Comparison of ENCODE assay signal across 11 mouse cellular contexts in genomic region chr16:43465368-43465839, GRCm38 (mm10).
A peak's percentile ranks its signal among the peaks of the same experiment; 100 is the strongest.
DNase-seq lines count a peak whose midpoint lies in the region; ATAC-seq and TF ChIP-seq lines count a peak whose summit lies in the region.
"Had no signal": no experiment of that assay in that cellular context is flagged by ENCODE, and none has a peak within 500 bp of the region (broad histone marks: within the 10 kb centered on the region; RNA-seq: fewer than 3 reads in every experiment).

No protein-coding gene starts in this region.

- WGBS in cerebellum, adult 2 months = 81% methylated on average over 3 of the region's 3 CpGs
- WGBS in heart, postnatal 0 days = 57% methylated on average over 3 of the region's 3 CpGs
- 48% methylated on average over 3 of the region's 3 CpGs for WGBS in lung, postnatal 0 days
- WGBS in small intestine, adult 2 months = 64% methylated on average over 3 of the region's 3 CpGs

- H3K27ac ChIP-seq in cerebellum, adult 2 months (ENCODE audit: insufficient read depth, low read length) = peak overlapping the region; percentile 32; the same call in 1 of the 2 replicates
- H3K27ac ChIP-seq in heart, postnatal 0 days (ENCODE audit: low read depth) = peak overlapping the region; percentile 69
- no peak overlapping the region for H3K27ac ChIP-seq in lung, postnatal 0 days (ENCODE audit: low read length)
- peak overlapping the region; percentile 38; the same call in 1 of the 2 replicates for H3K27ac ChIP-seq in small intestine, adult 2 months (ENCODE audit: insufficient read depth, low read depth, low read length)
- H3K27ac ChIP-seq: embryonic facial prominence, embryonic 13.5 days; liver, embryonic 14.5 days; midbrain, embryonic 13.5 days had no signal

- no peaks in the 10 kb centered on the region for H3K27me3 ChIP-seq in cerebellum, adult 2 months (ENCODE audit: control insufficient read depth, insufficient read depth, low read length)
- H3K27me3 ChIP-seq in heart, postnatal 0 days (ENCODE audit: control insufficient read depth, insufficient read depth, low read length) = no peaks in the 10 kb centered on the region
- no peaks in the 10 kb centered on the region for H3K27me3 ChIP-seq in lung, postnatal 0 days (replicated peaks; ENCODE audit: insufficient read depth, low read length)
- H3K27me3 ChIP-seq in small intestine, adult 2 months (ENCODE audit: control insufficient read depth, insufficient read depth, low read length) = no peaks in the 10 kb centered on the region
- H3K27me3 ChIP-seq: embryonic facial prominence, embryonic 13.5 days; midbrain, embryonic 13.5 days had no signal

- H3K4me3 ChIP-seq in cerebellum, adult 2 months (replicated peaks; ENCODE audit: insufficient read depth, low read depth, low read length) = no peak overlapping the region
- H3K4me3 ChIP-seq in heart, postnatal 0 days (ENCODE audit: low read depth, low read length) = no peak overlapping the region
- H3K4me3 ChIP-seq in lung, postnatal 0 days (ENCODE audit: low read depth, low read length) = no peak overlapping the region
- H3K4me3 ChIP-seq in small intestine, adult 2 months (ENCODE audit: low read depth, low read length) = no peak overlapping the region
- H3K4me3 ChIP-seq: embryonic facial prominence, embryonic 13.5 days; midbrain, embryonic 13.5 days had no signal

- ATAC-seq in cerebellum, adult (ENCODE audit: insufficient number of reproducible peaks, low FRiP score, low TSS enrichment) = no peak
- ATAC-seq in heart, postnatal 0 days (ENCODE audit: insufficient read depth, low read depth) = no peak
- 0 out of 2 replicates have a peak, but pooled peaks have one; percentile 28 for ATAC-seq in lung, postnatal 0 days

- TF ChIP-seq POLR2A in cerebellum, adult 2 months (IDR thresholded peaks at IDR 0.05; ENCODE audit: borderline replicate concordance, insufficient read depth, low read length) = no peak
- no peak for TF ChIP-seq POLR2A in small intestine, adult 2 months (IDR thresholded peaks at IDR 0.05; ENCODE audit: low read depth, low read length)

- no peak for TF ChIP-seq EP300 in heart, postnatal 0 days (IDR thresholded peaks at IDR 0.05; ENCODE audit: low read depth)
- TF ChIP-seq EP300 in lung, postnatal 0 days (IDR thresholded peaks at IDR 0.05) = no peak

- no peaks in the 10 kb centered on the region for H3K36me3 ChIP-seq in heart, postnatal 0 days (replicated peaks; ENCODE audit: control insufficient read depth, insufficient read depth, low read length)
- no peaks in the 10 kb centered on the region for H3K36me3 ChIP-seq in lung, postnatal 0 days (ENCODE audit: insufficient read depth, low read length)
- H3K36me3 ChIP-seq in small intestine, adult 2 months (ENCODE audit: control insufficient read depth, insufficient read depth, low read length) = no peaks in the 10 kb centered on the region
- H3K36me3 ChIP-seq: embryonic facial prominence, embryonic 13.5 days; midbrain, embryonic 13.5 days had no signal

- H3K4me2 ChIP-seq in heart, postnatal 0 days (ENCODE audit: low read depth, low read length) = peak overlapping the region; percentile 40; the same call in 1 of the 2 replicates
- no peak overlapping the region; the same call in 1 of the 2 replicates for H3K4me2 ChIP-seq in lung, postnatal 0 days (replicated peaks; ENCODE audit: low read depth, low read length)
- H3K4me2 ChIP-seq: embryonic facial prominence, embryonic 13.5 days; midbrain, embryonic 13.5 days had no signal

- H3K4me1 ChIP-seq in cerebellum, adult 2 months (ENCODE audit: control insufficient read depth, insufficient read depth, low read length) = peaks cover 23% of the 10 kb centered on the region
- H3K4me1 ChIP-seq in heart, postnatal 0 days (ENCODE audit: control insufficient read depth, insufficient read depth) = peaks cover 21% of the 10 kb centered on the region
- H3K4me1 ChIP-seq in lung, postnatal 0 days (ENCODE audit: insufficient read depth, low read depth, low read length) = no peaks in the 10 kb centered on the region
- H3K4me1 ChIP-seq in small intestine, adult 2 months (ENCODE audit: control insufficient read depth, insufficient read depth, insufficient read length, low read length) = 0 out of 2 replicates have a peak, but pooled peaks cover 4% of the 10 kb centered on the region

- H3K9me3 ChIP-seq in heart, postnatal 0 days (replicated peaks; ENCODE audit: control insufficient read depth, low read length) = no peaks in the 10 kb centered on the region
- no peaks in the 10 kb centered on the region for H3K9me3 ChIP-seq in lung, postnatal 0 days (ENCODE audit: low read length)
- H3K9me3 ChIP-seq: embryonic facial prominence, embryonic 13.5 days; midbrain, embryonic 13.5 days had no signal

- no peak for TF ChIP-seq CTCF in cerebellum, adult 2 months (IDR thresholded peaks at IDR 0.05; ENCODE audit: borderline replicate concordance, insufficient read depth, low read depth, low read length)
- TF ChIP-seq CTCF in heart, postnatal 0 days (IDR thresholded peaks at IDR 0.05; ENCODE audit: low read depth) = no peak
- TF ChIP-seq CTCF in lung, postnatal 0 days (IDR thresholded peaks at IDR 0.05) = no peak
- no peak for TF ChIP-seq CTCF in small intestine, adult 2 months (IDR thresholded peaks at IDR 0.05; ENCODE audit: extremely low read depth, insufficient read length, insufficient replicate concordance, low read depth, low read length)

- DNase-seq in cerebellum, adult 2 months = no peak
- no peak for DNase-seq in heart, postnatal 0 days (ENCODE audit: low spot score)
- no peak for DNase-seq in heart, adult 18-20 months
- DNase-seq in lung, postnatal 0 days (ENCODE audit: low spot score) = peak; percentile 16
- no peak for DNase-seq in lung, postnatal 10 days
- no peak for DNase-seq in ovary, postnatal 36 days (ENCODE audit: low spot score)

- H3K9ac ChIP-seq in heart, postnatal 0 days (replicated peaks; ENCODE audit: low read depth, low read length) = no peak overlapping the region
- no peak overlapping the region for H3K9ac ChIP-seq in lung, postnatal 0 days (replicated peaks; ENCODE audit: low read depth)
- H3K9ac ChIP-seq: embryonic facial prominence, embryonic 13.5 days; liver, embryonic 14.5 days; midbrain, embryonic 13.5 days had no signal
